Mouse (Mus musculus): Measurements from ENCODE around the gene Rabl3. TPM values are rescaled to one million over a fixed set of nuclear protein-coding genes. Genes with fewer than 3 reads are reported as not detected.

Rabl3 gene
- total RNA-seq, 1 experiment = 8.3 TPM

- H3K36me3 ChIP-seq (ENCODE audit: control insufficient read depth, insufficient read depth, low read length, poor library complexity, severe bottlenecking) = peaks cover 20% of the 10 kb centered on the region
These were observed 22.0 kb upstream of the Rabl3 start for GRCm38 (mm10) chr16:37517596-37518211.

GRCm38 (mm10) chr16:37518662-37519061, 21.0 kb upstream of the Rabl3 start:
- Histone ChIP-seq H3K4me1 (ENCODE audit: control insufficient read depth in 2 of 2, insufficient read depth in 2 of 2, low read length in 2 of 2, poor library complexity in 1 of 2) (no peaks in the 10 kb centered on the region), H3K4me3 (ENCODE audit: insufficient read depth in 1 of 2, low read depth in 1 of 2, low read length in 2 of 2, poor library complexity in 1 of 2, severe bottlenecking in 1 of 2) (no peak overlapping the region), H3K36me3 (ENCODE audit: control insufficient read depth, insufficient read depth, low read length, poor library complexity, severe bottlenecking) (peaks cover 25% of the 10 kb centered on the region), H3K27ac (ENCODE audit: insufficient read depth, low read depth, low read length, poor library complexity, severe bottlenecking) (no peak overlapping the region), H3K9me3 (ENCODE audit: control insufficient read depth, insufficient read depth, low read depth, low read length) (no peaks in the 10 kb centered on the region), H3K9ac (ENCODE audit: insufficient read depth, low read depth, low read length, poor library complexity, severe bottlenecking) (no peak overlapping the region)
- in situ Hi-C loops (cut with MboI; ENCODE audit: low sequenced_read_pairs in 2 of 2, unreplicated experiment in 2 of 2) = no loop called here
- TF ChIP-seq CHD2 (IDR thresholded peaks at IDR 0.05; ENCODE audit: low read depth, low read length) = no peak
- no peak for TF ChIP-seq HCFC1 (IDR thresholded peaks at IDR 0.05; ENCODE audit: borderline replicate concordance, insufficient read depth, low read length)
- no peak for TF ChIP-seq ZNF384 (IDR thresholded peaks at IDR 0.05; ENCODE audit: low read depth, low read length)
- TF ChIP-seq ZC3H11A (IDR thresholded peaks at IDR 0.05; ENCODE audit: borderline replicate concordance, low read depth, low read length) = no peak
- TF ChIP-seq MAFK (IDR thresholded peaks at IDR 0.05; ENCODE audit: insufficient read depth, low read depth, low read length) = no peak
- DNase-seq (ENCODE audit: low read depth, low spot score) = no peak

More at GRCm38 (mm10) chr16:37517596-37518211, 22.0 kb upstream of the Rabl3 start:
- in situ Hi-C loops (cut with MboI; ENCODE audit: low sequenced_read_pairs in 2 of 2, unreplicated experiment in 2 of 2) = no loop called here
- no peak for DNase-seq (ENCODE audit: low read depth, low spot score)
- Histone ChIP-seq H3K9me3 (ENCODE audit: control insufficient read depth, insufficient read depth, low read depth, low read length) (no peaks in the 10 kb centered on the region), H3K27ac (ENCODE audit: insufficient read depth, low read depth, low read length, poor library complexity, severe bottlenecking) (no peak overlapping the region), H3K4me3 (ENCODE audit: insufficient read depth in 1 of 2, low read depth in 1 of 2, low read length in 2 of 2, poor library complexity in 1 of 2, severe bottlenecking in 1 of 2) (no peak overlapping the region), H3K4me1 (ENCODE audit: control insufficient read depth in 2 of 2, insufficient read depth in 2 of 2, low read length in 2 of 2, poor library complexity in 1 of 2) (no peaks in the 10 kb centered on the region), H3K9ac (ENCODE audit: insufficient read depth, low read depth, low read length, poor library complexity, severe bottlenecking) (no peak overlapping the region)
- no peak for TF ChIP-seq ZC3H11A (IDR thresholded peaks at IDR 0.05; ENCODE audit: borderline replicate concordance, low read depth, low read length)
- no peak for TF ChIP-seq HCFC1 (IDR thresholded peaks at IDR 0.05; ENCODE audit: borderline replicate concordance, insufficient read depth, low read length)
- no peak for TF ChIP-seq CHD2 (IDR thresholded peaks at IDR 0.05; ENCODE audit: low read depth, low read length)
- no peak for TF ChIP-seq MAFK (IDR thresholded peaks at IDR 0.05; ENCODE audit: insufficient read depth, low read depth, low read length)
- TF ChIP-seq ZNF384 (IDR thresholded peaks at IDR 0.05; ENCODE audit: low read depth, low read length) = no peak

GRCm38 (mm10) chr16:37519721-37520120, 20.0 kb upstream of the Rabl3 start:
- no peak overlapping the region for H3K4me3 ChIP-seq (ENCODE audit: insufficient read depth in 1 of 2, low read depth in 1 of 2, low read length in 2 of 2, poor library complexity in 1 of 2, severe bottlenecking in 1 of 2)
- H3K9me3 ChIP-seq (ENCODE audit: control insufficient read depth, insufficient read depth, low read depth, low read length) = no peaks in the 10 kb centered on the region
- H3K9ac ChIP-seq (ENCODE audit: insufficient read depth, low read depth, low read length, poor library complexity, severe bottlenecking) = no peak overlapping the region
- no peaks in the 10 kb centered on the region for H3K4me1 ChIP-seq (ENCODE audit: control insufficient read depth in 2 of 2, insufficient read depth in 2 of 2, low read length in 2 of 2, poor library complexity in 1 of 2)
- in situ Hi-C loops (cut with MboI; ENCODE audit: low sequenced_read_pairs in 2 of 2, unreplicated experiment in 2 of 2) = no loop called here
- no peak for DNase-seq (ENCODE audit: low read depth, low spot score)
- TF ChIP-seq HCFC1 (IDR thresholded peaks at IDR 0.05; ENCODE audit: borderline replicate concordance, insufficient read depth, low read length) (no peak), ZC3H11A (IDR thresholded peaks at IDR 0.05; ENCODE audit: borderline replicate concordance, low read depth, low read length) (no peak), MAFK (IDR thresholded peaks at IDR 0.05; ENCODE audit: insufficient read depth, low read depth, low read length) (no peak), CHD2 (IDR thresholded peaks at IDR 0.05; ENCODE audit: low read depth, low read length) (no peak), ZNF384 (IDR thresholded peaks at IDR 0.05; ENCODE audit: low read depth, low read length) (no peak)
- H3K36me3 ChIP-seq (ENCODE audit: control insufficient read depth, insufficient read depth, low read length, poor library complexity, severe bottlenecking) = peaks cover 30% of the 10 kb centered on the region
- no peak overlapping the region for H3K27ac ChIP-seq (ENCODE audit: insufficient read depth, low read depth, low read length, poor library complexity, severe bottlenecking)

GRCm38 (mm10) chr16:37520190-37521040, 19.3 kb upstream of the Rabl3 start:
- no peak for DNase-seq (ENCODE audit: low read depth, low spot score)
- Histone ChIP-seq H3K9ac (ENCODE audit: insufficient read depth, low read depth, low read length, poor library complexity, severe bottlenecking) (no peak overlapping the region), H3K9me3 (ENCODE audit: control insufficient read depth, insufficient read depth, low read depth, low read length) (no peaks in the 10 kb centered on the region), H3K4me3 (ENCODE audit: insufficient read depth in 1 of 2, low read depth in 1 of 2, low read length in 2 of 2, poor library complexity in 1 of 2, severe bottlenecking in 1 of 2) (no peak overlapping the region), H3K36me3 (ENCODE audit: control insufficient read depth, insufficient read depth, low read length, poor library complexity, severe bottlenecking) (peaks cover 28% of the 10 kb centered on the region), H3K27ac (ENCODE audit: insufficient read depth, low read depth, low read length, poor library complexity, severe bottlenecking) (no peak overlapping the region), H3K4me1 (ENCODE audit: control insufficient read depth in 2 of 2, insufficient read depth in 2 of 2, low read length in 2 of 2, poor library complexity in 1 of 2) (no peaks in the 10 kb centered on the region)
- TF ChIP-seq ZC3H11A (IDR thresholded peaks at IDR 0.05; ENCODE audit: borderline replicate concordance, low read depth, low read length) = no peak
- no peak for TF ChIP-seq ZNF384 (IDR thresholded peaks at IDR 0.05; ENCODE audit: low read depth, low read length)
- TF ChIP-seq HCFC1 (IDR thresholded peaks at IDR 0.05; ENCODE audit: borderline replicate concordance, insufficient read depth, low read length) = no peak
- no peak for TF ChIP-seq MAFK (IDR thresholded peaks at IDR 0.05; ENCODE audit: insufficient read depth, low read depth, low read length)
- no peak for TF ChIP-seq CHD2 (IDR thresholded peaks at IDR 0.05; ENCODE audit: low read depth, low read length)
- in situ Hi-C loops (cut with MboI; ENCODE audit: low sequenced_read_pairs in 2 of 2, unreplicated experiment in 2 of 2) = no loop called here

Measured in ES-E14 (cell line).